Mouse (Mus musculus): ENCODE data around the gene Tfb1m. TPM values are rescaled to one million over a fixed set of nuclear protein-coding genes. Genes with fewer than 3 reads are reported as not detected.
A peak's percentile ranks its signal among the peaks of the same experiment; 100 is the strongest.

The Tfb1m gene
- polyA plus RNA-seq, 1 experiment, result 35.6 TPM

- no peak overlapping the region for H3K4me3 ChIP-seq (ENCODE audit: low read depth, low read length)
- peaks cover 5% of the 10 kb centered on the region for H3K4me1 ChIP-seq (ENCODE audit: control insufficient read depth, insufficient read depth, low read length)
- no peaks in the 10 kb centered on the region; the same call in 1 of the 2 replicates for H3K9me3 ChIP-seq (replicated peaks; ENCODE audit: control insufficient read depth, insufficient read depth, low read length, poor library complexity, severe bottlenecking)
- H3K27ac ChIP-seq (ENCODE audit: insufficient read depth, low read length), result no peak overlapping the region
- TF ChIP-seq POLR2A (IDR thresholded peaks at IDR 0.05; ENCODE audit: insufficient read depth, low read length), result no peak
- no peak for TF ChIP-seq EP300 (IDR thresholded peaks at IDR 0.05; ENCODE audit: insufficient read depth, low read depth, low read length)
- TF ChIP-seq CTCF (IDR thresholded peaks at IDR 0.05; ENCODE audit: low read depth, low read length), result peak; percentile 91
- no peaks in the 10 kb centered on the region for H3K36me3 ChIP-seq (ENCODE audit: control insufficient read depth, insufficient read depth, low read length, poor library complexity, severe bottlenecking)
- no peaks in the 10 kb centered on the region for H3K27me3 ChIP-seq (ENCODE audit: control insufficient read depth, insufficient read depth, low read length, poor library complexity, severe bottlenecking)
- H3K9ac ChIP-seq (ENCODE audit: low read depth, poor library complexity, severe bottlenecking), result no peak overlapping the region
Measured at GRCm38 (mm10) chr17:3509841-3510240, 47.7 kb downstream of the Tfb1m start.

DNA sequence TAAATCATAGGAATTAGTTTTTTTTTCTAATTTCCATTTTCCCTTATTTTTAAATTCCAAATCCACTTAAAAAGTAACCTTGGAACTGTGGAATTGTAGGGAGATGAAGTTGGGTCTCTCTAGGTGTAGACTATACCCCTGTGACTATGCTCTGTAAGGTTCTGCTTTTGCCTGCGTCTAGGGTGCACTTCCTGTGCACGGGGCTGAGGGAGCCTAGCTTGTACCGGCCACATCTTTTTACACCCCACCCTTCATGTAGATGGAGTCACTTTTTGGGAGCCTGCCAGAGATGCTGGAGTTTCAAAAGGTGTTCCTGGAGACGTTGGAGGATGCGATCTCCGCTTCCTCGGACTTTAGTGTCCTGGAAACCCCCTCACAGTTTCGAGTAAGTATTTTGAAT lies 51.1 kb downstream of the Tfb1m start:
- Histone ChIP-seq H3K27me3 (ENCODE audit: control insufficient read depth, insufficient read depth, low read length, poor library complexity, severe bottlenecking) (no peaks in the 10 kb centered on the region), H3K9me3 (replicated peaks; ENCODE audit: control insufficient read depth, insufficient read depth, low read length, poor library complexity, severe bottlenecking) (no peaks in the 10 kb centered on the region; the same call in 1 of the 2 replicates), H3K4me1 (ENCODE audit: control insufficient read depth, insufficient read depth, low read length) (peaks cover 9% of the 10 kb centered on the region), H3K9ac (ENCODE audit: low read depth, poor library complexity, severe bottlenecking) (no peak overlapping the region), H3K36me3 (ENCODE audit: control insufficient read depth, insufficient read depth, low read length, poor library complexity, severe bottlenecking) (no peaks in the 10 kb centered on the region), H3K4me3 (ENCODE audit: low read depth, low read length) (no peak overlapping the region), H3K27ac (ENCODE audit: insufficient read depth, low read length) (no peak overlapping the region)
- TF ChIP-seq CTCF (IDR thresholded peaks at IDR 0.05; ENCODE audit: low read depth, low read length), result no peak

- Histone ChIP-seq H3K9ac (ENCODE audit: low read depth, poor library complexity, severe bottlenecking) (no peak overlapping the region), H3K4me1 (ENCODE audit: control insufficient read depth, insufficient read depth, low read length) (peaks cover 9% of the 10 kb centered on the region), H3K27ac (ENCODE audit: insufficient read depth, low read length) (peak overlapping the region; percentile 78), H3K4me3 (ENCODE audit: low read depth, low read length) (no peak overlapping the region), H3K36me3 (ENCODE audit: control insufficient read depth, insufficient read depth, low read length, poor library complexity, severe bottlenecking) (no peaks in the 10 kb centered on the region), H3K9me3 (replicated peaks; ENCODE audit: control insufficient read depth, insufficient read depth, low read length, poor library complexity, severe bottlenecking) (no peaks in the 10 kb centered on the region; the same call in 1 of the 2 replicates), H3K27me3 (ENCODE audit: control insufficient read depth, insufficient read depth, low read length, poor library complexity, severe bottlenecking) (no peaks in the 10 kb centered on the region)
- TF ChIP-seq POLR2A (IDR thresholded peaks at IDR 0.05; ENCODE audit: insufficient read depth, low read length) (no peak), EP300 (IDR thresholded peaks at IDR 0.05; ENCODE audit: insufficient read depth, low read depth, low read length) (no peak), CTCF (IDR thresholded peaks at IDR 0.05; ENCODE audit: low read depth, low read length) (no peak)
Measured at GRCm38 (mm10) chr17:3505711-3506110, 51.9 kb downstream of the Tfb1m start.

- H3K27me3 ChIP-seq (ENCODE audit: control insufficient read depth, insufficient read depth, low read length, poor library complexity, severe bottlenecking), result no peaks in the 10 kb centered on the region
- peaks cover 5% of the 10 kb centered on the region for H3K4me1 ChIP-seq (ENCODE audit: control insufficient read depth, insufficient read depth, low read length)
- H3K9me3 ChIP-seq (replicated peaks; ENCODE audit: control insufficient read depth, insufficient read depth, low read length, poor library complexity, severe bottlenecking), result no peaks in the 10 kb centered on the region
- H3K4me3 ChIP-seq (ENCODE audit: low read depth, low read length), result no peak overlapping the region
- H3K27ac ChIP-seq (ENCODE audit: insufficient read depth, low read length), result no peak overlapping the region
- TF ChIP-seq CTCF (IDR thresholded peaks at IDR 0.05; ENCODE audit: low read depth, low read length), result no peak
- TF ChIP-seq POLR2A (IDR thresholded peaks at IDR 0.05; ENCODE audit: insufficient read depth, low read length), result no peak
- no peak for TF ChIP-seq EP300 (IDR thresholded peaks at IDR 0.05; ENCODE audit: insufficient read depth, low read depth, low read length)
- H3K36me3 ChIP-seq (ENCODE audit: control insufficient read depth, insufficient read depth, low read length, poor library complexity, severe bottlenecking), result no peaks in the 10 kb centered on the region
- H3K9ac ChIP-seq (ENCODE audit: low read depth, poor library complexity, severe bottlenecking), result no peak overlapping the region
Measured at GRCm38 (mm10) chr17:3500936-3501335, 56.6 kb downstream of the Tfb1m start.

- TF ChIP-seq POLR2A (IDR thresholded peaks at IDR 0.05; ENCODE audit: insufficient read depth, low read length), result no peak
- Histone ChIP-seq H3K27ac (ENCODE audit: insufficient read depth, low read length) (no peak overlapping the region), H3K9ac (ENCODE audit: low read depth, poor library complexity, severe bottlenecking) (no peak overlapping the region), H3K9me3 (replicated peaks; ENCODE audit: control insufficient read depth, insufficient read depth, low read length, poor library complexity, severe bottlenecking) (no peaks in the 10 kb centered on the region), H3K36me3 (ENCODE audit: control insufficient read depth, insufficient read depth, low read length, poor library complexity, severe bottlenecking) (no peaks in the 10 kb centered on the region), H3K4me1 (ENCODE audit: control insufficient read depth, insufficient read depth, low read length) (peaks cover 5% of the 10 kb centered on the region), H3K27me3 (ENCODE audit: control insufficient read depth, insufficient read depth, low read length, poor library complexity, severe bottlenecking) (no peaks in the 10 kb centered on the region), H3K4me3 (ENCODE audit: low read depth, low read length) (no peak overlapping the region)
Measured at GRCm38 (mm10) chr17:3500076-3500475, 57.5 kb downstream of the Tfb1m start.

DNA sequence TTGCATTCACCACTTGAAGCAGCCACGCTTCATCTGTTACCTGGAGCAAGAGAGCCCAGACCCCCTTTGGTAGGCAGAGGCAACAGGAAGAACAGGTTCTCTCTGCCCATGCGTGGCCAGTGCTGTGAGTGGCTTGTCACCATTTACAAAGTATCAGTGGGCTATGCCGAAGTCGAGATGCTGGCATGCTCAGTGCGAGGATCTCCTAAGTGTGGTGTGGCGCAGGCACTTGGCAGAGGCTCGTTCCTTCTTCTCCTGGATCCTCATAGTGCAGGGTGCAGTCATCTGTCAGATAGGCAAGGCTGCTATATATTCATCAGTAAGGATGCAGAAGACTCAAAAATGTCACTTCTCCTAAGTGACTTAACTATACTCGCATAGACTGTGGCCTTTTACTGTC lies 58.1 kb downstream of the Tfb1m start:
- Histone ChIP-seq H3K9ac (ENCODE audit: low read depth, poor library complexity, severe bottlenecking) (no peak overlapping the region), H3K27me3 (ENCODE audit: control insufficient read depth, insufficient read depth, low read length, poor library complexity, severe bottlenecking) (no peaks in the 10 kb centered on the region), H3K27ac (ENCODE audit: insufficient read depth, low read length) (no peak overlapping the region), H3K4me3 (ENCODE audit: low read depth, low read length) (no peak overlapping the region), H3K9me3 (replicated peaks; ENCODE audit: control insufficient read depth, insufficient read depth, low read length, poor library complexity, severe bottlenecking) (no peaks in the 10 kb centered on the region), H3K4me1 (ENCODE audit: control insufficient read depth, insufficient read depth, low read length) (peaks cover under 1% of the 10 kb centered on the region), H3K36me3 (ENCODE audit: control insufficient read depth, insufficient read depth, low read length, poor library complexity, severe bottlenecking) (no peaks in the 10 kb centered on the region)
- TF ChIP-seq POLR2A (IDR thresholded peaks at IDR 0.05; ENCODE audit: insufficient read depth, low read length), result no peak
- no peak for TF ChIP-seq EP300 (IDR thresholded peaks at IDR 0.05; ENCODE audit: insufficient read depth, low read depth, low read length)
- no peak for TF ChIP-seq CTCF (IDR thresholded peaks at IDR 0.05; ENCODE audit: low read depth, low read length)

Data from ES-Bruce4 (cell line).